Mouse (Mus musculus) adrenal gland, adult 2 months (tissue): ENCODE data around the gene Zfp273. TPM values are rescaled to one million over a fixed set of nuclear protein-coding genes. Genes with fewer than 3 reads are reported as not detected.
"Not testable (repeated sequence)": the region's sequence is repeated elsewhere in the genome, so short reads cannot be mapped to it uniquely, and the experiment has no call there.

Experiments
- DNase-seq: peaks from one replicate; pipeline ENCODE4 v3.0.0; 2021
- polyA plus RNA-seq: library from polyadenylated mRNA; depleted of rRNA; stranded (reverse); fragments of >200 nt; gene quantifications from 2 replicates; pipeline ENCODE4 v1.2.3, GENCODE M21; 2012; rRNA removed
- total RNA-seq, 2 experiments: library from RNA; stranded (reverse); gene quantifications; 2 replicates each; pipeline ENCODE4 v1.2.3; 2021

Zfp273 gene
- total and polyA plus RNA-seq, 3 experiments: 4.1 to 5.8 TPM; not detected in 1

DNA sequence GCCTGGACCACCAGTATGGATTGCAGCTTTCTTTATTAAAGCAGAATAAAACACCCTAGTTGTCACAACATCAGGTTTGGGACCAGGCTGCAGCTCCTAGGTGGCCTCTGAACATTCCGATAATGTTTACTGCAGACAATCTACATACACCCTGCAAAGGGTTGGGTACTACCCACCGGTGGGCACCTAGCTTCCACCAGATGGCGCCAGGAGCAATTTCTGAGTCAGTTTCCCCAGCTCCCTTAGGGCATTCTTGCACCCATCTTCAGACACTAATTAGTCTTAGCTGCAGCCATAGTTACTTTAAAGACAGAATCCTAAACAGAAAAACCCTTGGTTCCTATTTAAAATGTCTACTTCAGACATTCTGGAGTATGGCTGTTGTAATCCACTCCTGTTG lies 54.4 kb downstream of the Zfp273 start:
- peak; percentile 6 for DNase-seq

DNA sequence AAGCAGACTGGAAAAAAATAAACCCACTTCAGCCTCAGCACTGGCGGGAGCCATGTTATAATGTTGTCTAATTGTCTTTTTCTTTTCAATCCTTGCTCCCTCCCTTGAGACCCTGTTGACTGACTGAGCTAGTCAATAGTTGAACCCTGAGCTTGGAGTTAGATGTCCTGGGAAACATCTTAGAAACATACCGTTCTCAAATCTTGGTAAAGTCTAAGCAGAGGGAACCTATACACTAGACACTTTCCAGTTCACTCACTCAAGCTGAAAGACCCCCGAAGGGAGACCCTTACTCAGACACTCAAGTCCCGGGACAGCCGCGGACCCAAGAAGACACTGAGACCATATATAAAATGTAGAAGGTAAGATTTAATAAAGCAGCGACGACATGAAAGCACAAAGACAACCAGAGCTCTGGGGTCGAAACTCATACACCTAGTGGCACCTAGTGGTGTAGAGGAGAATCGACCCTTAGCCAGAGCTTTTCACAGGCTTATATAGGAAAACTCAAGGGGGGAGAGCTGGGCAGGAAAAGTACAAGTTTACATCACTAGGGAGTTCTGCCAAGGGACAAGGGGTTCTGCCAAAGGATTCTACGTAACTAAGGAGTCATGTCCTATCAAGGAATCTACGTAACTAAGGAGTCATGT lies 62.6 kb downstream of the Zfp273 start:
- DNase-seq: not testable (repeated sequence)

Other genes starting within 250 kb of the Zfp273 start
- gene Zfp729b, start 204.0 kb upstream of the Zfp273 start, total RNA-seq: 1 to 10 TPM; 6.4 to 7.8 TPM
- 0.03 and 0.09 TPM in 2 replicates for gene Zfp729b, start 204.0 kb upstream of the Zfp273 start, polyA plus RNA-seq
- gene Gm49345, start 176.0 kb upstream of the Zfp273 start, total RNA-seq: 1 to 10 TPM; 1.2 to 1.3 TPM
- gene Gm49345, start 176.0 kb upstream of the Zfp273 start, polyA plus RNA-seq: not detected in 2 replicates
- gene Zfp729a, start 175.9 kb upstream of the Zfp273 start, total RNA-seq: 1 to 10 TPM; 6.0 to 6.5 TPM
- 0.12 and 0.29 TPM in 2 replicates for gene Zfp729a, start 175.9 kb upstream of the Zfp273 start, polyA plus RNA-seq
- 10 to 100 TPM in 1 of 2 experiments, 1 to 10 TPM in 1; 6.8 to 14.3 TPM for gene Zfp738, start 126.7 kb upstream of the Zfp273 start, total RNA-seq
- gene Zfp738, start 126.7 kb upstream of the Zfp273 start, polyA plus RNA-seq: 0.95 and 1.8 TPM in 2 replicates
- gene Zfp65, start 84.6 kb upstream of the Zfp273 start, total RNA-seq: 10 to 100 TPM; 10.2 to 10.6 TPM
- 0.06 and 0.16 TPM in 2 replicates for gene Zfp65, start 84.6 kb upstream of the Zfp273 start, polyA plus RNA-seq
- 1 to 10 TPM; 4.7 to 4.8 TPM for gene Zfp85, start 58.5 kb upstream of the Zfp273 start, total RNA-seq
- gene Zfp85, start 58.5 kb upstream of the Zfp273 start, polyA plus RNA-seq: not detected in 2 replicates
- 1 to 10 TPM; 1.9 to 2.8 TPM for gene Zfp493, start 34.0 kb upstream of the Zfp273 start, total RNA-seq
- 0.35 and 0.36 TPM in 2 replicates for gene Zfp493, start 34.0 kb upstream of the Zfp273 start, polyA plus RNA-seq
- 1 to 10 TPM; 1.8 to 3.2 TPM for gene Gm10037, start 17.4 kb downstream of the Zfp273 start, total RNA-seq
- not detected in 2 replicates for gene Gm10037, start 17.4 kb downstream of the Zfp273 start, polyA plus RNA-seq
- not detected for gene BC048507, start 49.6 kb downstream of the Zfp273 start, total RNA-seq
- gene BC048507, start 49.6 kb downstream of the Zfp273 start, polyA plus RNA-seq: not detected in 2 replicates